Mouse (Mus musculus) myocyte (in vitro differentiated cells): ENCODE data around the gene Cblb.

ENCODE experiments used
- CEBPB ChIP-seq: IDR thresholded peaks from 2 replicates; pipeline ENCODE4 v1.6.1; 2011; ENCODE audit warnings: mild to moderate bottlenecking, moderate library complexity; ENCODE audit not compliant: poor library complexity, insufficient read depth, severe bottlenecking
- MYOD1 ChIP-seq, 3 experiments: IDR thresholded peaks; one replicate each; pipeline ENCODE4 v1.6.1; 2011; ENCODE audit warnings: control low read depth in 2 of 3, low read depth in 2 of 3, mild to moderate bottlenecking in 2 of 3, moderate library complexity in 1 of 3; ENCODE audit not compliant: insufficient read length in 2 of 3, control insufficient read depth in 1 of 3
- POLR2A ChIP-seq: IDR thresholded peaks from one replicate; pipeline ENCODE4 v1.6.1; 2011; ENCODE audit warnings: low read depth, mild to moderate bottlenecking, control low read depth, moderate library complexity; ENCODE audit not compliant: insufficient read length
- TCF3 ChIP-seq: IDR thresholded peaks from one replicate; pipeline ENCODE4 v1.6.1; 2011; ENCODE audit warnings: low read depth, control low read depth; ENCODE audit not compliant: insufficient read length
- USF1 ChIP-seq: IDR thresholded peaks from one replicate; pipeline ENCODE4 v1.6.1; 2011; ENCODE audit warnings: low read depth, mild to moderate bottlenecking, control low read depth, moderate library complexity

DNA sequence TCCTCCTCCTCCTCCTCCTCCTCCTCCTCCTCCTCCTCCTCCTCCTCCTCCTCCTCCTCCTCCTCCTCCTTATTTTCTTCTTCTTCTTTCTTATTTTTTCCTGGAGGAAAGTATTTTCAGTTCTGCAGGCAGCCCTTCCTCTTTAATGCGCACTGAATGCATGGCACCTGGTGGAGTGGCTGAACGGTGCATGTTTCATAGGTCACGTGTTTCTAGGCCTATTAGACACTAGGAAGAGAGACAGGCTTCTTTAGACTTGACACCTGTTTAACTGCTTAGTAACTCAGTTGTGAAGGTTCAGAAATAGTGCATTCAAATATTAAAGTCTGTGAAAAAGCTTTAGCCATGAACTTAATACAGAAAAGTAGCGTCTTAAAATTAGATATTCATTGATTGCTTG lies 15.4 kb downstream of the Cblb start:
- TF ChIP-seq USF1 (no peak), TCF3 (no peak), CEBPB (no peak), POLR2A (no peak), MYOD1 (IDR thresholded peaks at IDR 0.05; ENCODE audit: control insufficient read depth in 1 of 3, insufficient read length in 2 of 3, low read depth in 2 of 3) (no peak)
